Mouse (Mus musculus): ENCODE measurements around the gene Med20. TPM values are rescaled to one million over a fixed set of nuclear protein-coding genes. Genes with fewer than 3 reads are reported as not detected.

The Med20 gene
- polyA plus RNA-seq, 1 experiment from 2014 or later = 38.9 TPM

DNA sequence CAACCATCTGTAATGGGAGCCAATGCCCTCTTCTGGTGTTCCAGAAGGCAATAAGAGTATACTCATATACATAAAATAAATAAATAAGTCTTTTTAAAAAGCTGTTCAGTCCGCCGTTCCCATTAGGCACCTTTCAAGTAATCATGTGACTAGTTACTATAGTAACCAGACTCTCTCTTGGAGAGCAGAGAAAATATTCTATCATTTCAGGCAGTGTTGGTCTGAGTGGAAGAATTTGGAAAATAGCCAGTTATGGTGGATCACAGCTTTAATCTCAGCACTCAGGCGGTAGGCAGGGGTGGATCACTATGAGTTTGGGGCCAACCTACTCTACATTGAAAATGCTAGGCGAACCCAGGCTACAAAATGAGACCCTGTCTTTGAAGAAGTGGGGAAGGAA is 57.8 kb downstream of the Med20 start:
- Histone ChIP-seq H3K9me3 (no peaks in the 10 kb centered on the region), H3K9ac (no peak overlapping the region), H3K4me1 (replicated peaks) (peaks cover 21% of the 10 kb centered on the region), H3K36me3 (peaks cover 8% of the 10 kb centered on the region; the same call in 1 of the 2 replicates), H3K4me3 (no peak overlapping the region), H3K27me3 (0 out of 2 replicates have a peak, but pooled peaks cover 5% of the 10 kb centered on the region), H3K4me2 (no peak overlapping the region), H3K27ac (replicated peaks) (no peak overlapping the region)
- no peak for ATAC-seq (ENCODE audit: low read depth)
- WGBS = 54% methylated on average over 4 of the region's 4 CpGs

DNA sequence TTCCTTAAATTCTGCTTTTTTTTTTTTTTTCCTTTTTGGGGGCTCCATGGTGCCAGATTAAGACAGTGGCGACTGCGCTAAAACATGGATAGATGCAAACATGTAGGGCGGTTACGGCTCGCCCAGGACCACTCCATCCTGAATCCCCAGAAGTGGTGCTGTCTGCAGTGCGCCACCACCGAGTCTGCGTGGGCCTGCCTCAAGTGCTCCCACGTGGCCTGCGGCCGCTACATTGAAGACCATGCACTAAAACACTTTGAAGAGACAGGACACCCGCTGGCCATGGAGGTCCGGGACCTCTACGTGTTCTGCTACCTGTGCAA is 60.6 kb downstream of the Med20 start:
- H3K27ac ChIP-seq (replicated peaks) = 0 out of 2 replicates have a peak overlapping the region, but pooled peaks have one; percentile 42
- H3K4me1 ChIP-seq (replicated peaks) = peaks cover 25% of the 10 kb centered on the region
- no peaks in the 10 kb centered on the region for H3K9me3 ChIP-seq
- H3K4me2 ChIP-seq = peak overlapping the region; percentile 77
- H3K9ac ChIP-seq = peak overlapping the region; percentile 66
- peaks cover 21% of the 10 kb centered on the region for H3K36me3 ChIP-seq
- 9% methylated on average over 14 of the region's 14 CpGs for WGBS
- 0 out of 2 replicates have a peak, but pooled peaks cover 5% of the 10 kb centered on the region for H3K27me3 ChIP-seq
- peak; percentile 64; the same call in 1 of the 2 replicates for ATAC-seq (ENCODE audit: low read depth)
- peak overlapping the region; percentile 39 for H3K4me3 ChIP-seq

DNA sequence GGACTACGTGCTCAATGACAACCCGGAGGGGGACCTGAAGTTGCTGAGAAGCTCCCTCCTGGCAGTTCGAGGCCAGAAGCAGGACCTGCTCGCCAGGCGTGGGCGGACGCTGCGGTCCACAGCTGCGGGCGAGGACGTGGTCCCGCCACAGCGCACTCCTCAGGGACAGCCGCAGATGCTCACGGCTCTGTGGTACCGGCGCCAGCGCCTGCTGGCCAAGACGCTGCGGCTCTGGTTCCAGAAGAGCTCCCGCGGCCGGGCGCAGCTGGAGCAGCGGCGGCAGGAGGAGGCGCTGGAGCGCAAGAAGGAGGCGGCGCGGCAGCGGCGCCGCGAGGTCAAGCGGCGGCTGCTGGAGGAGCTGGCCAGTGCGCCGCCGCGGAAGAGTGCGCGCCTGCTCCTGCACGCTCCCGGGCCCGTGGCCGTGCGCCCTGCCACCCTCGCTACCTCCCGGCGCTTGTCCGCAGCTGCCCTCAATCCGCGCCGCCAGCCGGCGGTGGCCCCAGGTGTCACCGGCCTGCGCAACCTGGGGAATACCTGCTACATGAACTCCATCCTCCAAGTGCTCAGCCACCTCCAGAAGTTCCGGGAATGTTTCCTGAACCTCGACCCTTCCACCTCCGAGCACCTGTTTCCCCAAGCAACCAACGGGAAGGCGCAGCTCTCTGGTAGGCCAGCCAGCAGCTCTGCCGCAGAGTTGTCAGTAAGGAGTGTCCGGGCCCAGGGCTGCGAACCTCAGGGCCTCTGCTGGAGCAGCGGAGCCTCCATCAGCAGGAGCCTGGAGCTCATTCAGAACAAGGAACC is 61.1 kb downstream of the Med20 start:
- peaks cover 25% of the 10 kb centered on the region for H3K4me1 ChIP-seq (replicated peaks)
- peak; percentile 46; the same call in 1 of the 2 replicates for ATAC-seq (ENCODE audit: low read depth)
- WGBS = 3% methylated on average over 63 of the region's 68 CpGs

More for the DNA sequence above, 61.1 kb downstream of the Med20 start:
- Histone ChIP-seq H3K9me3 (no peaks in the 10 kb centered on the region), H3K4me2 (peak overlapping the region; percentile 77), H3K4me3 (peak overlapping the region; percentile 39), H3K9ac (peak overlapping the region; percentile 66), H3K36me3 (peaks cover 24% of the 10 kb centered on the region), H3K27me3 (0 out of 2 replicates have a peak, but pooled peaks cover 5% of the 10 kb centered on the region), H3K27ac (replicated peaks) (peak overlapping the region; percentile 42; the same call in 1 of the 2 replicates)

Other genes starting within 250 kb of the Med20 start
- 72.1 and 78.1 TPM in 2 replicates for gene Mrps10, start 242.7 kb upstream of the Med20 start, polyA plus RNA-seq (2015; fragmentation: Nextera tagmentation; extraction: Ambion mirVana)
- 1.1 TPM in 2 replicates for gene Guca1b, start 226.2 kb upstream of the Med20 start, polyA plus RNA-seq (2015; fragmentation: Nextera tagmentation; extraction: Ambion mirVana)
- gene Guca1a, start 211.0 kb upstream of the Med20 start, polyA plus RNA-seq (2015; fragmentation: Nextera tagmentation; extraction: Ambion mirVana) = 0.46 and 1.1 TPM in 2 replicates
- 0.20 and 0.39 TPM in 2 replicates for gene AI661453, start 175.0 kb upstream of the Med20 start, polyA plus RNA-seq (2015; fragmentation: Nextera tagmentation; extraction: Ambion mirVana)
- 0.66 TPM in 1 of 2 replicates, not detected in the other for gene 1700001C19Rik, start 174.2 kb upstream of the Med20 start, polyA plus RNA-seq (2015; fragmentation: Nextera tagmentation; extraction: Ambion mirVana)
- 23.2 and 26.6 TPM in 2 replicates for gene Taf8, start 109.3 kb upstream of the Med20 start, polyA plus RNA-seq (2015; fragmentation: Nextera tagmentation; extraction: Ambion mirVana)
- 78.5 and 86.5 TPM in 2 replicates for gene Ccnd3, start 106.5 kb upstream of the Med20 start, polyA plus RNA-seq (2015; fragmentation: Nextera tagmentation; extraction: Ambion mirVana)
- 32.9 and 33.2 TPM in 2 replicates for gene Bysl, start 90 bp upstream of the Med20 start, polyA plus RNA-seq (2015; fragmentation: Nextera tagmentation; extraction: Ambion mirVana)
- 2.4 and 3.0 TPM in 2 replicates for gene Gm20517, start within 50 bp of the Med20 start, polyA plus RNA-seq (2015; fragmentation: Nextera tagmentation; extraction: Ambion mirVana)
- 8.2 and 10.6 TPM in 2 replicates for gene Usp49, start 19.1 kb downstream of the Med20 start, polyA plus RNA-seq (2015; fragmentation: Nextera tagmentation; extraction: Ambion mirVana)
- 310 and 314 TPM in 2 replicates for gene Tomm6, start 76.8 kb downstream of the Med20 start, polyA plus RNA-seq (2015; fragmentation: Nextera tagmentation; extraction: Ambion mirVana)
- gene Frs3, start 77.4 kb downstream of the Med20 start, polyA plus RNA-seq (2015; fragmentation: Nextera tagmentation; extraction: Ambion mirVana) = 34.2 and 36.3 TPM in 2 replicates
- 0.38 and 0.83 TPM in 2 replicates for gene Gm21981, start 82.9 kb downstream of the Med20 start, polyA plus RNA-seq (2015; fragmentation: Nextera tagmentation; extraction: Ambion mirVana)
- gene Prickle4, start 83.2 kb downstream of the Med20 start, polyA plus RNA-seq (2015; fragmentation: Nextera tagmentation; extraction: Ambion mirVana) = 0.95 and 1.4 TPM in 2 replicates
- not detected in 2 replicates for gene Pgc, start 115.3 kb downstream of the Med20 start, polyA plus RNA-seq (2015; fragmentation: Nextera tagmentation; extraction: Ambion mirVana)
- 2.3 and 2.8 TPM in 2 replicates for gene Tfeb, start 125.4 kb downstream of the Med20 start, polyA plus RNA-seq (2015; fragmentation: Nextera tagmentation; extraction: Ambion mirVana)
- gene Mdfi, start 223.1 kb downstream of the Med20 start, polyA plus RNA-seq (2015; fragmentation: Nextera tagmentation; extraction: Ambion mirVana) = 3.6 and 4.7 TPM in 2 replicates